ENCODE assay signal across 10 mouse cellular contexts in the genomic region with DNA sequence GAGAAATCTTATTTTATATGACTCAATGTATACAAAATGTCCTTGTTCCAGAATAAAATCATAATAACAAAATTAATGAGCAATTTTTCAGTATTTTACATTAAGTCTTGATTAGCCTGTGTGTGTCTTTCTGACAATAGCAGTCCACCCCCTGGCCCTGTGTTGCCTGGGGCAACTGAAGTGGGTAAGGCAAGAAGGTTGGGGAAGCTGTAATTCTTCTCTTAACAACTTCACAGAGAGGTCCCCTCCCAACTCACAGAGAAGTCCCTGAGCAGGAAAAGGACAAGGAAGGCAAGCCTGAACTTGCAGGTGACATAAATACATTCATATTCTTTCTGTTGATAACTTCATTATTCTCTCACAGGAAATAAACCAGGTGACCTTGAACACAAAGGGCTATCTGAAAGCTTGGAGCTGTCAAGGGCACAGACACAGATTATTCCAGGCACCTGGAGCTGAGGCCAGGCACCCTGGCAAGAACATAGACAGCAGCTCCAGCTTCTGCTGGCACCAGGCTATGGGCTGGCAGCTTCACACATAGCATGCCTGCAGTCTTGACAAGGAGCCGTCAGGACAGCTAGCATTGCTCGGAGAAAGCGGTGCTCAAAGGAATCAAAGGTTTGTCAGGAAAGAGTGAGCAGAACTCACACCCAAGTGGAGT.
DNase-seq lines count a peak whose midpoint lies in the region; ATAC-seq and TF ChIP-seq lines count a peak whose summit lies in the region.
"Had no signal": no experiment of that assay in that cellular context is flagged by ENCODE, and none has a peak within 500 bp of the region (broad histone marks: within the 10 kb centered on the region; RNA-seq: fewer than 3 reads in every experiment).

No protein-coding gene starts in this region.

- no peak overlapping the region for H3K9ac ChIP-seq in heart, embryonic 16.5 days (ENCODE audit: low read length)
- H3K9ac ChIP-seq: neural tube, embryonic 13.5 days had no signal

- H3K4me3 ChIP-seq in kidney, adult 2 months (ENCODE audit: insufficient read depth, low read depth, low read length): no peak overlapping the region
- no peak overlapping the region for H3K4me3 ChIP-seq in heart, embryonic 16.5 days (ENCODE audit: low read length)
- H3K4me3 ChIP-seq: neural tube, embryonic 13.5 days had no signal

- H3K27me3 ChIP-seq in kidney, adult 2 months (replicated peaks; ENCODE audit: control insufficient read depth, insufficient read depth, low read length): no peaks in the 10 kb centered on the region
- H3K27me3 ChIP-seq in heart, embryonic 16.5 days (ENCODE audit: control insufficient read depth, insufficient read depth, low read length): no peaks in the 10 kb centered on the region
- H3K27me3 ChIP-seq: neural tube, embryonic 13.5 days had no signal

- peak; percentile 88 for ATAC-seq in heart, embryonic 16.5 days (replicated peaks; ENCODE audit: extremely low read depth, insufficient read depth, low FRiP score)

- H3K4me1 ChIP-seq in kidney, adult 2 months (ENCODE audit: control insufficient read depth, insufficient read depth, low read length): peaks cover 5% of the 10 kb centered on the region; the same call in 1 of the 2 replicates
- peaks cover 12% of the 10 kb centered on the region for H3K4me1 ChIP-seq in heart, embryonic 16.5 days (ENCODE audit: control insufficient read depth, insufficient read depth, low read length)

- H3K9me3 ChIP-seq in heart, embryonic 16.5 days (replicated peaks; ENCODE audit: control insufficient read depth, low read length): no peaks in the 10 kb centered on the region
- H3K9me3 ChIP-seq: neural tube, embryonic 13.5 days had no signal

- no peak for TF ChIP-seq POLR2A in kidney, adult 2 months (IDR thresholded peaks at IDR 0.05; ENCODE audit: low read depth, low read length)

- no peak overlapping the region for H3K4me2 ChIP-seq in heart, embryonic 16.5 days (ENCODE audit: low read depth, low read length)
- H3K4me2 ChIP-seq: neural tube, embryonic 13.5 days had no signal

- no peaks in the 10 kb centered on the region for H3K36me3 ChIP-seq in kidney, adult 2 months (ENCODE audit: control insufficient read depth, insufficient read depth, low read length)
- no peaks in the 10 kb centered on the region for H3K36me3 ChIP-seq in heart, embryonic 16.5 days (ENCODE audit: control insufficient read depth, insufficient read depth)
- H3K36me3 ChIP-seq: neural tube, embryonic 13.5 days had no signal

- no peak overlapping the region for H3K27ac ChIP-seq in kidney, adult 2 months (ENCODE audit: insufficient read depth, low read depth, low read length)
- peak overlapping the region; percentile 12 for H3K27ac ChIP-seq in heart, embryonic 16.5 days (ENCODE audit: low read length)
- H3K27ac ChIP-seq: neural tube, embryonic 13.5 days had no signal

- 70% methylated on average over 3 of the region's 3 CpGs for WGBS in kidney, adult 2 months
- 36% methylated on average over 3 of the region's 3 CpGs for WGBS in heart, embryonic 16.5 days

- TF ChIP-seq CTCF in kidney, adult 2 months (conservative IDR thresholded peaks at IDR 0.05; ENCODE audit: insufficient read depth, insufficient read length, low read depth, low read length): no peak

- peak; percentile 60 for DNase-seq in adrenal gland, postnatal 14 days
- DNase-seq in adrenal gland, adult 8-10 months: no peak
- peak; percentile 49 for DNase-seq in kidney, adult 2 months
- DNase-seq in kidney, adult 18-20 months: no peak
- DNase-seq in cerebellum, adult 11-12 months: peak; percentile 82
- DNase-seq in urinary bladder, postnatal 36 days (ENCODE audit: low spot score in 2 of 2): no peak
- DNase-seq in thymus, adult 18-20 months: no peak
- DNase-seq: lung, adult 18-20 months had no signal

Comparison
In these comparisons a context has a peak if more than half of its experiments do, and no peak if none do; other contexts are left out.
1. DNase-seq: peak in adrenal gland, postnatal 14 days (single experiment), kidney, adult 2 months (single experiment) and cerebellum, adult 11-12 months (single experiment); none in adrenal gland, adult 8-10 months (single experiment), kidney, adult 18-20 months (single experiment), urinary bladder, postnatal 36 days (0 of 2) and thymus, adult 18-20 months (0 of 2).